ENCODE assay signal across 8 mouse cellular contexts in the genomic region with DNA sequence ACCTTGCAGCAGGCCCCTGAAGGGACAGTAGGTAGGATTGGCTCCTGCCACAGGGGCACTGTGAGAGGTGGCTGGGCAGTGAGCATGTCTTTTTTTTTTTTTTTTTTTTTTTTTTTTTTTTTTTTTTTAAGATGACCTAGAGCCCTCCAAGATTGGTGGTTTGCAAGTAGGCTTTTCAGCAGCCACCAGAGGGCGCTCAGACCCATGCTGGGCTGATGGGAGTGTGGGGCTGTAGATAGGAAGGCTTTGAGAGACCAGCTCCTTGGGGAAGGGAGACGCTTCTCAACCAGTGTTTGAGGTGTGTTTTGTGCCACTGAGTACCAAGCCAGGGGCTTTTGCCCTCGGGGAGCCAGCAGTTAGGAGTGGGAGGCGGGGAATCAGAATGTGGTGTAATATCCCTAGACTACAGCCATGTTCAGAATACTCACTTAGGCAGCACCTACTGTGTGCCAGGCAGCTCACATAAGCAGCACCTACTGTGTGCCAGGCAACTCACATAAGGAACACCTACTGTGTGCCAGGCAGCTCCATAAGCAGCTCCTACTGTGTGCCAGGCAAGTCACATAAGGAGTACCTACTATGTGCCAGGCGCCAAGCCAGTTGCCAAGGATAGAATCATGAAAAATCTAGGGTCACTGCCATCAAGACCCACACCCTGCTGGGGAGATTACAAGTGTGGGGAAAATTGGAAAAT.
DNase-seq lines count a peak whose midpoint lies in the region; ATAC-seq lines count a peak whose summit lies in the region.

No protein-coding gene starts in this region.

- H3K4me3 ChIP-seq in kidney, embryonic 14.5 days (ENCODE audit: low read length), result no peak overlapping the region
- H3K4me3 ChIP-seq in liver, embryonic 13.5 days (replicated peaks), result no peak overlapping the region

- 33% methylated on average over 5 of the region's 5 CpGs for WGBS in kidney, embryonic 14.5 days
- 22% methylated on average over 5 of the region's 5 CpGs for WGBS in liver, embryonic 13.5 days (ENCODE audit: insufficient replicate concordance)

- H3K27ac ChIP-seq in kidney, embryonic 14.5 days (ENCODE audit: low read depth, low read length), result no peak overlapping the region
- H3K27ac ChIP-seq in liver, embryonic 13.5 days, result no peak overlapping the region

- no peak overlapping the region for H3K9ac ChIP-seq in kidney, embryonic 14.5 days (ENCODE audit: low read depth, low read length)
- H3K9ac ChIP-seq in liver, embryonic 13.5 days, result no peak overlapping the region

- H3K36me3 ChIP-seq in kidney, embryonic 14.5 days (ENCODE audit: control insufficient read depth, insufficient read depth, low read length), result no peaks in the 10 kb centered on the region
- H3K36me3 ChIP-seq in liver, embryonic 13.5 days, result no peaks in the 10 kb centered on the region

- peak; percentile 76 for DNase-seq in 416B (ENCODE audit: low read depth)
- DNase-seq in Muller cell, postnatal 12 days (ENCODE audit: inconsistent ontology term), result peak; percentile 63
- peak; percentile 89 to 92 for DNase-seq in cerebellum, postnatal 10 days
- DNase-seq in gastrocnemius, adult 18-20 months (ENCODE audit: low spot score), result peak; percentile 57
- peak; percentile 13 for DNase-seq in liver, embryonic 13.5 days
- peak; percentile 86 for DNase-seq in retina, postnatal 1 day
- peak; percentile 56 to 83 for DNase-seq in urinary bladder, postnatal 4 days (ENCODE audit: low spot score in 2 of 2)

- H3K27me3 ChIP-seq in kidney, embryonic 14.5 days (ENCODE audit: control insufficient read depth, insufficient read depth, low read length), result no peaks in the 10 kb centered on the region
- no peaks in the 10 kb centered on the region for H3K27me3 ChIP-seq in liver, embryonic 13.5 days

- no peaks in the 10 kb centered on the region for H3K4me1 ChIP-seq in kidney, embryonic 14.5 days (ENCODE audit: control insufficient read depth, insufficient read depth, low read length)
- H3K4me1 ChIP-seq in liver, embryonic 13.5 days (replicated peaks), result no peaks in the 10 kb centered on the region

- H3K9me3 ChIP-seq in kidney, embryonic 14.5 days (ENCODE audit: control insufficient read depth, low read length), result no peaks in the 10 kb centered on the region
- H3K9me3 ChIP-seq in liver, embryonic 13.5 days (replicated peaks), result 0 out of 2 replicates have a peak, but pooled peaks cover 3% of the 10 kb centered on the region

- no peak overlapping the region for H3K4me2 ChIP-seq in kidney, embryonic 14.5 days (replicated peaks; ENCODE audit: low read depth, low read length)
- no peak overlapping the region for H3K4me2 ChIP-seq in liver, embryonic 13.5 days

- 0 out of 2 replicates have a peak, but pooled peaks have one; percentile 58 for ATAC-seq in kidney, embryonic 14.5 days (ENCODE audit: low FRiP score, low TSS enrichment)
- no peak for ATAC-seq in liver, embryonic 13.5 days (ENCODE audit: low read depth)

Comparison
In these comparisons a context has a peak if more than half of its experiments do, and no peak if none do; other contexts are left out.
1. DNase-seq: peak in every context shown above with its lines; median percentile 90 in cerebellum, postnatal 10 days; 86 in retina, postnatal 1 day; 76 in 416B; 70 in urinary bladder, postnatal 4 days; 63 in Muller cell, postnatal 12 days; 57 in gastrocnemius, adult 18-20 months; 13 in liver, embryonic 13.5 days.